Mouse (Mus musculus): ENCODE results near the gene Twf2. TPM values are rescaled to one million over a fixed set of nuclear protein-coding genes. Genes with fewer than 3 reads are reported as not detected.
A peak's percentile ranks its signal among the peaks of the same experiment; 100 is the strongest.

Gene Twf2
- polyA plus RNA-seq, 1 experiment from 2014 or later = 49.5 TPM

- no peak for ATAC-seq
- H3K27me3 ChIP-seq (ENCODE audit: control insufficient read depth, insufficient read depth, low read depth, low read length) = no peaks in the 10 kb centered on the region
- no peaks in the 10 kb centered on the region for H3K9me3 ChIP-seq (replicated peaks; ENCODE audit: control insufficient read depth, low read length, poor library complexity, severe bottlenecking)
- H3K4me1 ChIP-seq (ENCODE audit: control insufficient read depth, insufficient read depth, low read length) = peaks cover 7% of the 10 kb centered on the region
- no peak overlapping the region for H3K27ac ChIP-seq (ENCODE audit: low read length)
- no peak overlapping the region for H3K4me3 ChIP-seq (ENCODE audit: low read depth, low read length)
- no peak overlapping the region for H3K9ac ChIP-seq (ENCODE audit: low read depth, low read length)
- peaks cover 30% of the 10 kb centered on the region for H3K36me3 ChIP-seq (ENCODE audit: control insufficient read depth, insufficient read depth, low read length)
- H3K4me2 ChIP-seq (ENCODE audit: low read length) = no peak overlapping the region
- WGBS = 89% methylated on average over 12 of the region's 12 CpGs
These were observed 9.7 kb downstream of the Twf2 start for GRCm38 (mm10) chr9:106212594-106212981.

GRCm38 (mm10) chr9:106215341-106216125 is 12.6 kb downstream of the Twf2 start:
- Histone ChIP-seq H3K4me1 (ENCODE audit: control insufficient read depth, insufficient read depth, low read length) (peaks cover 7% of the 10 kb centered on the region), H3K9ac (ENCODE audit: low read depth, low read length) (no peak overlapping the region), H3K4me3 (ENCODE audit: low read depth, low read length) (no peak overlapping the region), H3K27ac (ENCODE audit: low read length) (no peak overlapping the region), H3K4me2 (ENCODE audit: low read length) (no peak overlapping the region), H3K36me3 (ENCODE audit: control insufficient read depth, insufficient read depth, low read length) (peaks cover 27% of the 10 kb centered on the region), H3K9me3 (replicated peaks; ENCODE audit: control insufficient read depth, low read length, poor library complexity, severe bottlenecking) (no peaks in the 10 kb centered on the region), H3K27me3 (ENCODE audit: control insufficient read depth, insufficient read depth, low read depth, low read length) (no peaks in the 10 kb centered on the region)
- 87% methylated on average over 6 of the region's 6 CpGs for WGBS
- ATAC-seq = no peak

DNA sequence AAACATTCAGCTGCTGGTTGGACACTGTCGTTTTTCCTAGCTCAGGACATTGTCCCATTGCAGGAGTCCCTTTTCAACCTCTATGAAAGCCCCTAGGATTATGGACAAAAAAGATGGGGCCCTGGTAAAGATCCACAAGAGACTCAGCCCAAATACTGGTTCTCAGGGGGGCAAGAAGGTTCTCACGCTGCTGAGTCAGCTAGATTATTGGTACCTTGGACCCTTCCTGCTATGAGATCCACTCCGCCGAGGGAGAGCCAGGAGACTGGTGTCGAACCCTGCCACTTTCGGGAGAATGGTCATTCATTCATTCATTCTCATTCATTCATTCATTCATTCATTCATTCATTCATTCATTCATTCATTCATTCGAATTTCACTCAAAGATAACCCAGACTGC is 14.1 kb downstream of the Twf2 start:
- H3K4me3 ChIP-seq (ENCODE audit: low read depth, low read length) = no peak overlapping the region
- H3K9ac ChIP-seq (ENCODE audit: low read depth, low read length) = no peak overlapping the region
- H3K4me1 ChIP-seq (ENCODE audit: control insufficient read depth, insufficient read depth, low read length) = no peaks in the 10 kb centered on the region
- H3K27me3 ChIP-seq (ENCODE audit: control insufficient read depth, insufficient read depth, low read depth, low read length) = no peaks in the 10 kb centered on the region
- H3K4me2 ChIP-seq (ENCODE audit: low read length) = no peak overlapping the region
- peaks cover 27% of the 10 kb centered on the region for H3K36me3 ChIP-seq (ENCODE audit: control insufficient read depth, insufficient read depth, low read length)
- H3K27ac ChIP-seq (ENCODE audit: low read length) = no peak overlapping the region
- WGBS = 84% methylated on average over 7 of the region's 7 CpGs
- no peaks in the 10 kb centered on the region for H3K9me3 ChIP-seq (replicated peaks; ENCODE audit: control insufficient read depth, low read length, poor library complexity, severe bottlenecking)
- no peak for ATAC-seq

DNA sequence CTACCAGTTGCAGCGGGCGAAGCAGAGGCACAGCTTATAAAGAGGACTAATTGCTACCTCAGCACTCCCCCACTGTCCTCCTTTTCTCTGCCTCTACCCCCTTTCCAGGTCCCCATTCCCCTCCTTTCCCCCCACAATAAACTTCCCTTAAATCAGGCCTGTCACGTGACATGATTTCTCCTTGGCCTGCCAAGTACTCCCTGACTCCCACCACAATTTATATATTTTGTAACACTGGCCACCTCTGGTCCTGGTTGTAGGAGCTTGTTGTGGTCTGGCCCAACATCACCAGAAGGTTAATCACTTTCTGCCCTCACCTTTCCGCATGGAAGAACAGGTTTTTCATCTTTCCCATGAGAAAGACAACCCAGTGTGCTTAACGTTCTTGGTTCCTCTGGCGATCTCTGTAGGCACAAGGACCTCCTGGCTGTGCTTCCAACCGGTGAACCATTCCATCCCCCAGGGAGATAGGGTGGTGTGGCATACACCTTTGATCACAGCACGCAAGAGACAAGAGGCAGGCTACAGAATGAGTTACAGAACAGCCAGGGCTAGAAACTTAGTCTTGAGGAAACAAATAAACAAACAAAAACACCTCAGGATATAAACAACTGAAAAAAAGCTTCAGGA is 18.1 kb downstream of the Twf2 start:
- H3K4me2 ChIP-seq (ENCODE audit: low read length) = no peak overlapping the region
- WGBS = 74% methylated on average over 8 of the region's 8 CpGs
- no peak overlapping the region for H3K27ac ChIP-seq (ENCODE audit: low read length)
- no peaks in the 10 kb centered on the region for H3K36me3 ChIP-seq (ENCODE audit: control insufficient read depth, insufficient read depth, low read length)
- H3K4me1 ChIP-seq (ENCODE audit: control insufficient read depth, insufficient read depth, low read length) = peaks cover 4% of the 10 kb centered on the region; the same call in 1 of the 2 replicates
- no peaks in the 10 kb centered on the region for H3K9me3 ChIP-seq (replicated peaks; ENCODE audit: control insufficient read depth, low read length, poor library complexity, severe bottlenecking)
- no peaks in the 10 kb centered on the region for H3K27me3 ChIP-seq (ENCODE audit: control insufficient read depth, insufficient read depth, low read depth, low read length)
- no peak overlapping the region for H3K9ac ChIP-seq (ENCODE audit: low read depth, low read length)
- ATAC-seq = no peak
- H3K4me3 ChIP-seq (ENCODE audit: low read depth, low read length) = no peak overlapping the region

DNA sequence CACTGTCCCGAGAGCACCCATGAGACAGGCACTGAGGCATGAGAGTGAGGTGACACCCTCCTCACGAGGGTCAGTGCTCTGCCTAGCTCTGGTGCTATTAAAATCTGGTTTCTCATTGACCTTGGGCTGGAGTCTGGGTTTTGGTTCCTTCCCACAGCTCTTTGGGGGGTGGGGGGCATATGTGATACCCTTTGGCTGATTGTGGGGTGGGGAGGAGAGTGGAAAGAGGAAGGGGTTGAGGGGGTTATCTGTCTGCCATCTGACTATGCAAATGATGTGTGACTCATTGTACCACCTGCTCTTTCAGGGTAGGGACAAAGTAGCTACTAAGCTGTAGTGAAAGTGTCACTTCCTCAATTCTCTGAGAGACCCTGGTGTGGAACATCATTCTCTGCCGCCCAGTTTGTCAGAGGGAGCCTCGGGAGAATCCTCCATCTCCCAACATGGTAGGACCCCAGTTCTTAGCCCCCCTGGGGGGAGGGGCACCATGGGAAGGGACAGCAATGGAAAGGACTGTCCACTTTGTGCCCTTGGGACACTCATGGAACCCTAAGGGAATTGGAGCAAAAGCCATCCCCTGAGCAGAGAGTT is 19.4 kb downstream of the Twf2 start, which contains the start of gene Tlr9:
Gene Tlr9 (plus strand): TSS at position 338 of the 591 bp plus-strand sequence.
- H3K4me3 ChIP-seq (ENCODE audit: low read depth, low read length) = no peak within 1 kb of the TSS
- peaks cover 6% of the 10 kb centered on the region; the same call in 1 of the 2 replicates for H3K4me1 ChIP-seq (ENCODE audit: control insufficient read depth, insufficient read depth, low read length)
- no peaks in the 10 kb centered on the region for H3K9me3 ChIP-seq (replicated peaks; ENCODE audit: control insufficient read depth, low read length, poor library complexity, severe bottlenecking)
- H3K9ac ChIP-seq (ENCODE audit: low read depth, low read length) = no peak within 1 kb of the TSS
- H3K27ac ChIP-seq (ENCODE audit: low read length) = no peak within 1 kb of the TSS
- H3K4me2 ChIP-seq (ENCODE audit: low read length) = no peak within 1 kb of the TSS
- no peaks in the 10 kb centered on the region for H3K27me3 ChIP-seq (ENCODE audit: control insufficient read depth, insufficient read depth, low read depth, low read length)
- WGBS = 73% methylated on average over 3 of the region's 4 CpGs
- no peaks in the 10 kb centered on the region for H3K36me3 ChIP-seq (ENCODE audit: control insufficient read depth, insufficient read depth, low read length)
- no peak for ATAC-seq

GRCm38 (mm10) chr9:106222994-106223393 is 20.1 kb downstream of the Twf2 start:
- Histone ChIP-seq H3K9me3 (replicated peaks; ENCODE audit: control insufficient read depth, low read length, poor library complexity, severe bottlenecking) (no peaks in the 10 kb centered on the region), H3K27me3 (ENCODE audit: control insufficient read depth, insufficient read depth, low read depth, low read length) (no peaks in the 10 kb centered on the region)
- 83% methylated on average over 4 of the region's 4 CpGs for WGBS

DNA sequence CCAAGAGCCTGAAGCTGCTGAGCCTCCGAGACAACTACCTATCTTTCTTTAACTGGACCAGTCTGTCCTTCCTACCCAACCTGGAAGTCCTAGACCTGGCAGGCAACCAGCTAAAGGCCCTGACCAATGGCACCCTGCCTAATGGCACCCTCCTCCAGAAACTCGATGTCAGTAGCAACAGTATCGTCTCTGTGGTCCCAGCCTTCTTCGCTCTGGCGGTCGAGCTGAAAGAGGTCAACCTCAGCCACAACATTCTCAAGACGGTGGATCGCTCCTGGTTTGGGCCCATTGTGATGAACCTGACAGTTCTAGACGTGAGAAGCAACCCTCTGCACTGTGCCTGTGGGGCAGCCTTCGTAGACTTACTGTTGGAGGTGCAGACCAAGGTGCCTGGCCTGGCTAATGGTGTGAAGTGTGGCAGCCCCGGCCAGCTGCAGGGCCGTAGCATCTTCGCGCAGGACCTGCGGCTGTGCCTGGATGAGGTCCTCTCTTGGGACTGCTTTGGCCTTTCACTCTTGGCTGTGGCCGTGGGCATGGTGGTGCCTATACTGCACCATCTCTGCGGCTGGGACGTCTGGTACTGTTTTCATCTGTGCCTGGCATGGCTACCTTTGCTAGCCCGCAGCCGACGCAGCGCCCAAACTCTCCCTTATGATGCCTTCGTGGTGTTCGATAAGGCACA is 22.7 kb downstream of the Twf2 start:
- no peaks in the 10 kb centered on the region for H3K27me3 ChIP-seq (ENCODE audit: control insufficient read depth, insufficient read depth, low read depth, low read length)
- H3K4me1 ChIP-seq (ENCODE audit: control insufficient read depth, insufficient read depth, low read length) = peaks cover 6% of the 10 kb centered on the region; the same call in 1 of the 2 replicates
- WGBS = 62% methylated on average over 24 of the region's 24 CpGs
- no peaks in the 10 kb centered on the region for H3K36me3 ChIP-seq (ENCODE audit: control insufficient read depth, insufficient read depth, low read length)
- peak overlapping the region; percentile 57 for H3K27ac ChIP-seq (ENCODE audit: low read length)
- H3K9me3 ChIP-seq (replicated peaks; ENCODE audit: control insufficient read depth, low read length, poor library complexity, severe bottlenecking) = no peaks in the 10 kb centered on the region
- H3K4me2 ChIP-seq (ENCODE audit: low read length) = peak overlapping the region; percentile 70
- H3K4me3 ChIP-seq (ENCODE audit: low read depth, low read length) = peak overlapping the region; percentile 35
- H3K9ac ChIP-seq (ENCODE audit: low read depth, low read length) = peak overlapping the region; percentile 65
- ATAC-seq = 0 out of 2 replicates have a peak, but pooled peaks have one; percentile 13

More at GRCm38 (mm10) chr9:106222994-106223393, 20.1 kb downstream of the Twf2 start:
- no peaks in the 10 kb centered on the region for H3K36me3 ChIP-seq (ENCODE audit: control insufficient read depth, insufficient read depth, low read length)
- peaks cover 6% of the 10 kb centered on the region; the same call in 1 of the 2 replicates for H3K4me1 ChIP-seq (ENCODE audit: control insufficient read depth, insufficient read depth, low read length)
- ATAC-seq = no peak
- H3K4me3 ChIP-seq (ENCODE audit: low read depth, low read length) = no peak overlapping the region
- H3K9ac ChIP-seq (ENCODE audit: low read depth, low read length) = no peak overlapping the region
- H3K4me2 ChIP-seq (ENCODE audit: low read length) = no peak overlapping the region
- no peak overlapping the region for H3K27ac ChIP-seq (ENCODE audit: low read length)

DNA sequence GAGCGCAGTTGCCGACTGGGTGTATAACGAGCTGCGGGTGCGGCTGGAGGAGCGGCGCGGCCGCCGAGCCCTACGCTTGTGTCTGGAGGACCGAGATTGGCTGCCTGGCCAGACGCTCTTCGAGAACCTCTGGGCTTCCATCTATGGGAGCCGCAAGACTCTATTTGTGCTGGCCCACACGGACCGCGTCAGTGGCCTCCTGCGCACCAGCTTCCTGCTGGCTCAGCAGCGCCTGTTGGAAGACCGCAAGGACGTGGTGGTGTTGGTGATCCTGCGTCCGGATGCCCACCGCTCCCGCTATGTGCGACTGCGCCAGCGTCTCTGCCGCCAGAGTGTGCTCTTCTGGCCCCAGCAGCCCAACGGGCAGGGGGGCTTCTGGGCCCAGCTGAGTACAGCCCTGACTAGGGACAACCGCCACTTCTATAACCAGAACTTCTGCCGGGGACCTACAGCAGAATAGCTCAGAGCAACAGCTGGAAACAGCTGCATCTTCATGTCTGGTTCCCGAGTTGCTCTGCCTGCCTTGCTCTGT is 23.3 kb downstream of the Twf2 start:
- peak; percentile 86 for ATAC-seq
- no peaks in the 10 kb centered on the region for H3K9me3 ChIP-seq (replicated peaks; ENCODE audit: control insufficient read depth, low read length, poor library complexity, severe bottlenecking)

More for the DNA sequence above, 23.3 kb downstream of the Twf2 start:
- WGBS = 4% methylated on average over 34 of the region's 34 CpGs
- Histone ChIP-seq H3K9ac (ENCODE audit: low read depth, low read length) (peak overlapping the region; percentile 65), H3K27ac (ENCODE audit: low read length) (peak overlapping the region; percentile 57), H3K4me3 (ENCODE audit: low read depth, low read length) (peak overlapping the region; percentile 35), H3K27me3 (ENCODE audit: control insufficient read depth, insufficient read depth, low read depth, low read length) (no peaks in the 10 kb centered on the region), H3K36me3 (ENCODE audit: control insufficient read depth, insufficient read depth, low read length) (no peaks in the 10 kb centered on the region), H3K4me2 (ENCODE audit: low read length) (peak overlapping the region; percentile 70), H3K4me1 (ENCODE audit: control insufficient read depth, insufficient read depth, low read length) (peaks cover 6% of the 10 kb centered on the region; the same call in 1 of the 2 replicates)
